Mouse (Mus musculus) kidney, embryonic 15.5 days (tissue): ENCODE data around the gene Fkbp7. TPM values are rescaled to one million over a fixed set of nuclear protein-coding genes. Genes with fewer than 3 reads are reported as not detected.
"Not testable (repeated sequence)": the region's sequence is repeated elsewhere in the genome, so short reads cannot be mapped to it uniquely, and the experiment has no call there.

ENCODE experiments used
- ATAC-seq: fragments of 200-750 bp; cut with Nextera tagmentation; replicated peaks from 2 replicates; pipeline ENCODE4 v1.8.0; 2017; ENCODE audit warnings: moderate TSS enrichment; ENCODE audit not compliant: low FRiP score
- H3K27ac ChIP-seq: fragments of 300-500 bp; sonication (generic); 2 replicates; pipeline ENCODE4 v1.5.1; 2015; ENCODE audit warnings: mild to moderate bottlenecking, inconsistent platforms
- H3K27me3 ChIP-seq: fragments of 300-500 bp; sonication (generic); 2 replicates; pipeline ENCODE4 v1.6.1; 2015; ENCODE audit warnings: inconsistent platforms
- H3K36me3 ChIP-seq: fragments of 300-500 bp; sonication (generic); 2 replicates; pipeline ENCODE4 v1.6.1; 2015; ENCODE audit warnings: inconsistent platforms
- H3K4me1 ChIP-seq: fragments of 300-500 bp; sonication (generic); 2 replicates; pipeline ENCODE4 v1.6.1; 2015; ENCODE audit warnings: inconsistent platforms
- H3K4me2 ChIP-seq: fragments of 300-500 bp; sonication (generic); 2 replicates; pipeline ENCODE4 v1.6.1; 2015; ENCODE audit warnings: moderate library complexity, mild to moderate bottlenecking, inconsistent platforms
- H3K4me3 ChIP-seq: fragments of 300-500 bp; sonication (generic); replicated peaks from 2 replicates; pipeline ENCODE4 v1.5.1; 2015; ENCODE audit warnings: mild to moderate bottlenecking, inconsistent platforms
- H3K9ac ChIP-seq: fragments of 300-500 bp; sonication (generic); 2 replicates; pipeline ENCODE4 v1.6.1; 2015; ENCODE audit warnings: mild to moderate bottlenecking, inconsistent platforms
- H3K9me3 ChIP-seq: fragments of 300-500 bp; sonication (generic); replicated peaks from 2 replicates; pipeline ENCODE4 v1.6.1; 2016; ENCODE audit warnings: inconsistent platforms
- WGBS: fragments of 180-500 bp; shearing (Covaris S2); methylation state at CpG from one replicate; pipeline ENCODE4 v1.1.7; 2015; ENCODE audit warnings: mixed read lengths; 5-methylcytosine and 5-hydroxymethylcytosine counted together
- polyA plus RNA-seq: library from polyadenylated mRNA; unstranded; fragments of >200 nt; fragmentation: Nextera tagmentation; extraction: Ambion mirVana; gene quantifications from 2 replicates; pipeline ENCODE4 v1.2.1, GENCODE M21; 2015

Fkbp7 gene
- polyA plus RNA-seq, 1 experiment from 2014 or later, result 66.7 TPM

DNA sequence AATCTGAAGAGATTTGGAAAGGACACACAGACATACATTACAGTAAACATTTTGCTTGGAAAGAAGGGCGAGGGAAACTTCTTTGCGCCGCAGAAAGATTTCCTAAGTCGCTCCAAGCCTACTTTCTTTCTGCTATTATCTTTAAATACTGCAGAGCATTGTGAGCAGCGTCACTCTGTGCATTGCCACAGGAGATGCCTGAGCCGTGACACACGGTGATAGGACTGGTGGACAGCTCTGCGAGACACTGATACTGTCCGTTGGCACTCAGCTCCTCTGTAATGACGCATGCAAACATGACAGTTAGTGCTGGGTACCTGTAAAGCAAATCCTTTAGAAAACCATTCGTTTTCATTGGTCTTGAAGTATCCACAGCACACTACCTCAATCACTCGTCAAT, 42.6 kb downstream of the Fkbp7 start:
- ATAC-seq, result no peak
- Histone ChIP-seq H3K36me3 (peaks cover 94% of the 10 kb centered on the region), H3K9me3 (peaks cover 7% of the 10 kb centered on the region), H3K4me1 (no peaks in the 10 kb centered on the region), H3K4me3 (no peak overlapping the region), H3K4me2 (no peak overlapping the region), H3K27me3 (no peaks in the 10 kb centered on the region), H3K9ac (no peak overlapping the region), H3K27ac (no peak overlapping the region)
- 93% methylated on average over 12 of the region's 12 CpGs for WGBS

DNA sequence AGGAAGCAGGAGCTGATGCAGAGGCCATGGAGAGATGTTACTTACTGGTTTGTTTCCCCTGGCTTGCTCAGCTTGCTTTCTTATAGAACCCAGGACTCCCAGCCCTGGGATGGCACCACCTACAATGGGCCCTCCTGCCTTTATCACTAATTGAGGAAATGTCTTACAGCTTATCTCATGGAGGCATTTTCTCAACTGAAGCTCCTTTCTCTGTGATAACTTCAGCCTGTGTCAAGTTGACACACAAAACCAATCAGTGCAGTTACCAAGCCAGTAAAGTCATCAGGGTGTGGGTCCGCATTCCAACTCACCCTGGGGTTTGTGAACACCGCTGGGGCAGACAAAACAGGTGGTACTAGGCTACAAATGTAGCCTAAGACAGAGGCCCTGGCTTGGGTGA, 50.6 kb downstream of the Fkbp7 start:
- not testable (repeated sequence) for H3K27me3 ChIP-seq
- WGBS, result 89% methylated on average over 2 of the region's 2 CpGs

DNA sequence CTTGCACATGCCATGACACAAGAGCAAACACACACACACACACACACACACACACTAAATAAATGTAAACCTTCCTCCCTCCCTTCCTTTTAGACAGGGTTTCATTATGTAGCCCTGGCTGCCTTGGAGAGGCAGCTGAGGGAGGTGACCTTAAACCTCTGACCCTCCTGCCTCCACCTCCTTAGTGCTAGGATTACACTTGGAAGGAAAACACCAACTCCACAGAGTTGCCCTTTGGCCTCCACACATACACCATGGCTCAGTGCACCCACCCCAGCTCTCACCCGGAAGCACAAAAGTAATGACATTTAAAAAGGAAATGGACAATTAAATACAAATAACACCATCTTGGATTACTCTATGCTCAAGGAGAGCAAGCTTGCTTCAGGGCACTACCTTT, 51.2 kb downstream of the Fkbp7 start:
- Histone ChIP-seq H3K4me1 (no peaks in the 10 kb centered on the region), H3K36me3 (peaks cover 40% of the 10 kb centered on the region), H3K27me3 (no peaks in the 10 kb centered on the region), H3K4me3 (no peak overlapping the region), H3K27ac (no peak overlapping the region), H3K9ac (no peak overlapping the region), H3K4me2 (no peak overlapping the region), H3K9me3 (peaks cover 7% of the 10 kb centered on the region)
- ATAC-seq, result no peak
- WGBS, result 32% methylated on average over 1 of the region's 1 CpGs

More for the DNA sequence above, 50.6 kb downstream of the Fkbp7 start:
- H3K9me3 ChIP-seq, ATAC-seq, H3K4me1 ChIP-seq, H3K27ac ChIP-seq, H3K4me3 ChIP-seq, H3K9ac ChIP-seq, H3K4me2 ChIP-seq: not testable (repeated sequence)
- peaks cover 46% of the 10 kb centered on the region for H3K36me3 ChIP-seq

DNA sequence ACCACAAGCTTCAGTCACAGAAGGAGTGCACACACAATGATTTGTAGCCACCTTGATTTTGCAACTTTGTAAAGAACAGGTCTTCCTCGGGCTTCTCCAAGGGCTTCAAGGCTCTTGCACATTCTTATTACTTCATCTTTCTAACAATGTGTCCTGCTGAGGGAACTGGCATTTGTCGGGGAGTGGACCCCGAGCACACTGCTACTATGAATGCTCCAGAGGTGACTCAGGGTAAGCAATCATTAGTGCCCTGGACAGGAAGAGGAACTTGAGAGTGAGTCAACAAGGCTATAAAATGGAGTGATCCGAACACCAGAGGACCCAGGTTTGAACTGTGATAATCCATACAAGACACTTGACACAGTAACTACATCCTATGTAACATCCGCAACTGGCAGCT, 52.7 kb downstream of the Fkbp7 start:
- Histone ChIP-seq H3K4me1 (no peaks in the 10 kb centered on the region), H3K36me3 (peaks cover 25% of the 10 kb centered on the region), H3K4me2 (no peak overlapping the region), H3K9ac (no peak overlapping the region), H3K4me3 (no peak overlapping the region), H3K9me3 (no peaks in the 10 kb centered on the region), H3K27ac (no peak overlapping the region), H3K27me3 (no peaks in the 10 kb centered on the region)
- ATAC-seq, result no peak
- 53% methylated on average over 5 of the region's 5 CpGs for WGBS

DNA sequence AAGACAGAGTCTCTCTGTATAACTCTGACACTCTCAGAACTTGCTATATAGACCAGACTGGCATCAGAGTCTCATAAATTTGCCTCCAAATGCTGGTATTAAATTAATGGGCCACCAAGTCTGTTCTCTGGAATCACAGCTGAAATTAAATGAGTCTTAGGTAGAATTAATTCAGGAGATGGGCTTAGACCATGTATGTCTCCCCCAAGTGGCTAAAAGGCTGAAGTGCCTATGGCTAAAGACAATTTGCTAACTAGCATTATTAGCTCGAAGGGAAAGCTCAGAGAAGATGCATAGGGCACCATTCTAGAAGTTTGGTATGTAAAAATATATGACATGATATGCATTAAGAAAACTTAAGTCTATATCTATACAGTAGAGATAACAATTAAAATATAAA, 54.8 kb downstream of the Fkbp7 start:
- no peak overlapping the region for H3K4me2 ChIP-seq
- whole genome bisulfite sequencing, result 36% methylated on average over 1 of the region's 1 CpGs
- H3K36me3 ChIP-seq, result peaks cover 5% of the 10 kb centered on the region
- H3K4me3 ChIP-seq, result no peak overlapping the region
- H3K27me3 ChIP-seq, result no peaks in the 10 kb centered on the region
- no peak for ATAC-seq
- H3K27ac ChIP-seq, result no peak overlapping the region
- H3K4me1 ChIP-seq, result no peaks in the 10 kb centered on the region
- H3K9me3 ChIP-seq, result no peaks in the 10 kb centered on the region
- H3K9ac ChIP-seq, result no peak overlapping the region

Other genes with a start within 250 kb of the Fkbp7 start
- gene Prkra, start 25.1 kb downstream of the Fkbp7 start, polyA plus RNA-seq, result 78.8 and 80.5 TPM in 2 replicates
- 1.6 and 2.7 TPM in 2 replicates for gene Pjvk, start 24.6 kb downstream of the Fkbp7 start, polyA plus RNA-seq
- gene Plekha3, start 2.2 kb upstream of the Fkbp7 start, polyA plus RNA-seq, result 13.9 and 14.0 TPM in 2 replicates